Mouse (Mus musculus): Measurements from ENCODE around the gene Pcsk5.

DNA sequence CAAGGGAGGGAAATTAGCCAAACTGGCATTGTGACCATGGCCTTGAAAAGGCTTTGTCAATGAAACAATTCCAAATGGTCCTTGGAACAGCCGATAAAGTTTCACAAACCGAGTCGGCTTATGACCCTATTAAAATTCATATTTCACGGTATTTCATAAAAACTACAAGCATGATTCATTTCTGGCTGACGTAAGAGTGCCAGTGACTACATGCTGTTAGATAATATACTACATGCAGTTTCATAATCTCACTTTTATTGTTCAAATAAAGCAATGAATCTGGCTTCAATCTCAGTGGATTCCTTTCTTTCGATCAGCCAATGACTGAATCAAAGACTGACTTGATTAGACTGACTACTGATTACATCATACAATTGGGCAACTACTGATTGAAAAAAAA is 145.8 kb downstream of the Pcsk5 start:
- no peak for TF ChIP-seq CTCF (IDR thresholded peaks at IDR 0.05; ENCODE audit: borderline replicate concordance, insufficient read depth, low read depth, low read length)
- no peak for TF ChIP-seq POLR2A (IDR thresholded peaks at IDR 0.05; ENCODE audit: borderline replicate concordance, insufficient read depth, low read length)
